Mouse (Mus musculus) ovary, adult 10 weeks (tissue): ENCODE results near the gene Hs1bp3. TPM values are rescaled to one million over a fixed set of nuclear protein-coding genes. Genes with fewer than 3 reads are reported as not detected.

Experiments used
- polyA plus RNA-seq: library from polyadenylated mRNA; stranded (reverse); fragments of 350-450 nt; fragmentation: Illumina TruSeq; extraction: RNeasy Lipid Tissue Mini Kit (QIAGEN cat#74804); gene quantifications from one replicate; pipeline ENCODE4 v1.2.3, GENCODE M21; 2014

Gene Hs1bp3
- 2.6 TPM for polyA plus RNA-seq

DNA sequence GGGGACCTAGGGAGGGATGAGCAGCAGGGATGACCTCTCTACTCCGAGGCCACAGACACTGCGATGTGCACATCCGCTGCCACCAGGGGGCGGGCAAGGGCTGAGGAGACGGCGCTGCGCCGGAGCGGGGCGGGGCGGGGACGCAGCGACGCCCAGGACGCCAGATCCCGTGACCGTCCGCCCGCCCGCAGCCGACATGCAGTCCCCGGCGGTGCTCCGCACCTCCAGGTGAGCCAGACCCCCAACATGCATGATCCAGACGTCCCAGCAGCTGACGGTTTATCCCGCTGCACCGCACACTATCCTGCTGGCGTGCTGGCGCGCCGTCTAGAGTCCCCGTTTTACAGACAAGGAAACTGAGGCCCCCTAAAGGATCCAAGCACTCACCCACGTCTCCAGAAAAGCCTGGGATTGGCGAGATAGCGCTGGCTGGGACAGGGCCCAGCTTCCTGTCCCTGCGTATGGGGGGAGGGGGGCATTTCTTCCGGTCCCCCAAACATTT is at the start of gene Hs1bp3:
Hs1bp3 (plus strand) TSS at position 163 of the 502 bp plus-strand sequence.

DNA sequence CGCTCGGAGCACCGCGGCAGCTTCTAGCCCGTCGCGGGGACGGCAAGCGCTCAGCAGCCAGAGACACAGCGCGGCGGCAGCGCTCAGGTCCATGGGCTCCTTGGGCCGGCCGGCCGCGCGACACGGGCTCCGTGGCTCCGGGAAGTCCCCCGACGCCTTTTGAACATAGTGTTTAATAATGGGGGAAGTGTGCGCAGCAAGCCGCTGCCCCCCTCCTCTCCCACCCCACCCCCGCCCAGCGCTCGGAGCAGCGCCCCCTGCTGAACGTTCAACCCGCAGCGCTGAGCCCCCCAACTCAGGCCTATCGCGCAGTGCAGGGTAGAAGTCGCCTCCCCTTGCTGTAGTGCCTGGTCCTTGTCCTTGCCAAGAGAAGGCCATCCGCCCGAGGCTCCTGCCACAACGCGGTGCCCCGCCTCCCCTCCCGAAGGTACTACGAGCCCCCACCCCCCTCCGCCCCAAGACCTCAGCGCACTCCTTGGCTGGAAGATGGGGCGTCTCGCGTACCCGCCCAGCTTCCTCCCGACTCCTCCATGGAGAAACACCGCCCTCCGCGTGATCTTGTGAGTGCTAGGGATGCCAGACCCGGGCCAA is 11.3 kb upstream of the Hs1bp3 start, which contains the start of gene Gdf7:
Gdf7 (minus strand) TSS at position 114 of the 591 bp plus-strand sequence.

Other genes starting within 250 kb of the Hs1bp3 start
- 45.3 TPM for gene Ldah, start 105.3 kb upstream of the Hs1bp3 start, polyA plus RNA-seq
- not detected for gene Gdf7, start 11.5 kb upstream of the Hs1bp3 start, polyA plus RNA-seq
- 92.5 TPM for gene Rhob, start 186.6 kb downstream of the Hs1bp3 start, polyA plus RNA-seq